20 mouse cellular contexts compared by ENCODE assay signal in genomic region chr10:64041218-64041617, GRCm38 (mm10). TPM values are rescaled to one million over a fixed set of nuclear protein-coding genes. Genes with fewer than 3 reads are reported as not detected.
DNase-seq lines count a peak whose midpoint lies in the region; ATAC-seq and TF ChIP-seq lines count a peak whose summit lies in the region.
"Had no signal": no experiment of that assay in that cellular context is flagged by ENCODE, and none has a peak within 500 bp of the region (broad histone marks: within the 10 kb centered on the region; RNA-seq: fewer than 3 reads in every experiment).

No protein-coding gene starts in this region.

- no peak overlapping the region; the same call in 1 of the 2 replicates for H3K27ac ChIP-seq in lung, embryonic 16.5 days (ENCODE audit: low read length)
- 0 out of 2 replicates have a peak overlapping the region, but pooled peaks have one; percentile 64 for H3K27ac ChIP-seq in cortical plate, adult 2 months (ENCODE audit: insufficient read depth, low read length)
- H3K27ac ChIP-seq in heart, embryonic 12.5 days (ENCODE audit: poor library complexity, severe bottlenecking), result no peak overlapping the region
- H3K27ac ChIP-seq: heart, adult 2 months; hindbrain, embryonic 13.5 days; limb, embryonic 13.5 days; liver, embryonic 14.5 days; macrophage had no signal

- no peak for TF ChIP-seq CTCF in lung, adult 2 months (IDR thresholded peaks at IDR 0.05; ENCODE audit: insufficient read depth, low read length)
- no peak for TF ChIP-seq CTCF in cortical plate, adult 2 months (IDR thresholded peaks at IDR 0.05; ENCODE audit: extremely low read depth, insufficient read depth, low read length)

- H3K4me1 ChIP-seq in lung, embryonic 16.5 days (replicated peaks; ENCODE audit: control insufficient read depth, insufficient read depth, low read length), result peaks cover 7% of the 10 kb centered on the region; the same call in 1 of the 2 replicates
- H3K4me1 ChIP-seq in lung, adult 2 months (ENCODE audit: control insufficient read depth, insufficient read depth, low read length), result no peaks in the 10 kb centered on the region
- peaks cover 1% of the 10 kb centered on the region for H3K4me1 ChIP-seq in cortical plate, adult 2 months (ENCODE audit: control insufficient read depth, insufficient read depth, low read length)
- H3K4me1 ChIP-seq in heart, embryonic 12.5 days (replicated peaks), result peaks cover 23% of the 10 kb centered on the region

- DNase-seq in kidney, postnatal 14 days, result peak; percentile 2
- DNase-seq in kidney, adult 9 months, result no peak
- no peak for DNase-seq in lung, adult 2 months
- peak; percentile 39 for DNase-seq in cerebellum, adult 8-10 months
- DNase-seq: adrenal gland, adult 8-10 months; forebrain, postnatal 0 days; gastrocnemius, postnatal 36 days; heart, adult 2 months; kidney, adult 2 months; kidney, postnatal 10 days had no signal

- H3K27me3 ChIP-seq in lung, embryonic 16.5 days (ENCODE audit: control insufficient read depth, insufficient read depth, low read depth, low read length), result no peaks in the 10 kb centered on the region
- no peaks in the 10 kb centered on the region for H3K27me3 ChIP-seq in heart, embryonic 12.5 days (replicated peaks)
- H3K27me3 ChIP-seq: hindbrain, embryonic 13.5 days; limb, embryonic 13.5 days had no signal

- H3K36me3 ChIP-seq in lung, embryonic 16.5 days (ENCODE audit: control insufficient read depth, insufficient read depth, low read length), result no peaks in the 10 kb centered on the region
- H3K36me3 ChIP-seq in heart, embryonic 12.5 days, result no peaks in the 10 kb centered on the region
- H3K36me3 ChIP-seq: hindbrain, embryonic 13.5 days; limb, embryonic 13.5 days had no signal

- no peak overlapping the region for H3K4me3 ChIP-seq in lung, embryonic 16.5 days (ENCODE audit: low read length)
- H3K4me3 ChIP-seq in lung, adult 2 months (replicated peaks; ENCODE audit: extremely low read depth, low read depth, low read length), result no peak overlapping the region
- no peak overlapping the region for H3K4me3 ChIP-seq in cortical plate, adult 2 months (ENCODE audit: insufficient read depth, low read length)
- H3K4me3 ChIP-seq in heart, embryonic 12.5 days, result no peak overlapping the region
- H3K4me3 ChIP-seq: heart, adult 2 months; hindbrain, embryonic 13.5 days; limb, embryonic 13.5 days had no signal

- 47% methylated on average over 7 of the region's 7 CpGs for WGBS in lung, embryonic 16.5 days
- WGBS in lung, adult 2 months, result 72% methylated on average over 7 of the region's 7 CpGs
- WGBS in heart, embryonic 12.5 days, result 81% methylated on average over 7 of the region's 7 CpGs

- no peak overlapping the region for H3K4me2 ChIP-seq in lung, embryonic 16.5 days (ENCODE audit: low read depth, low read length)
- H3K4me2 ChIP-seq in heart, embryonic 12.5 days, result no peak overlapping the region
- H3K4me2 ChIP-seq: hindbrain, embryonic 13.5 days; limb, embryonic 13.5 days had no signal

- H3K9ac ChIP-seq in lung, embryonic 16.5 days (ENCODE audit: low read length), result no peak overlapping the region
- no peak overlapping the region for H3K9ac ChIP-seq in heart, embryonic 12.5 days
- H3K9ac ChIP-seq: forebrain, postnatal 0 days; hindbrain, embryonic 13.5 days; limb, embryonic 13.5 days; liver, embryonic 14.5 days had no signal

- no peaks in the 10 kb centered on the region for H3K9me3 ChIP-seq in lung, embryonic 16.5 days (ENCODE audit: control insufficient read depth, low read length)
- H3K9me3 ChIP-seq in heart, embryonic 12.5 days (replicated peaks), result no peaks in the 10 kb centered on the region
- H3K9me3 ChIP-seq: hindbrain, embryonic 13.5 days; limb, embryonic 13.5 days had no signal

- peak; percentile 70 for ATAC-seq in lung, embryonic 16.5 days (ENCODE audit: low read depth)
- ATAC-seq in heart, embryonic 12.5 days (ENCODE audit: insufficient number of reproducible peaks, low FRiP score), result no peak
- ATAC-seq: activated CD4-positive, CD25-positive, alpha-beta regulatory T cell, adult 4 months; forebrain, postnatal 0 days; inflammation-experienced regulatory T-cells, adult 6 months had no signal

- no peak for TF ChIP-seq POLR2A in lung, adult 2 months (IDR thresholded peaks at IDR 0.05; ENCODE audit: borderline replicate concordance, extremely low read depth, low read depth, low read length)
- no peak for TF ChIP-seq POLR2A in cortical plate, adult 2 months (IDR thresholded peaks at IDR 0.05; ENCODE audit: extremely low read depth, insufficient read depth, low read length)

RNA-seq across cellular contexts. Expression of gene Lrrtm3, which starts 48.9 kb away (rescaled TPM):
- 2.6 and 2.8 TPM in 2 replicates for polyA plus RNA-seq in lung, embryonic 16.5 days (2015; fragmentation: Nextera tagmentation; extraction: Ambion mirVana)
- polyA plus RNA-seq in lung, adult 2 months (2012; rRNA removed), result 0.11 and 0.24 TPM in 2 replicates
- polyA plus RNA-seq in cortical plate, adult 2 months (2012; rRNA removed), result 40.9 and 45.1 TPM in 2 replicates
- 0.74 and 0.95 TPM in 2 replicates for polyA plus RNA-seq in heart, embryonic 12.5 days (2016; fragmentation: Nextera tagmentation; extraction: Ambion mirVana)
- polyA plus RNA-seq: activated CD4-positive, CD25-positive, alpha-beta regulatory T cell, adult 4 months; C2C12; kidney, adult 2 months; macrophage had no signal

Comparison
In these comparisons a context has a peak if more than half of its experiments do, and no peak if none do; other contexts are left out.
1. DNase-seq: peak in kidney, postnatal 14 days (single experiment) and cerebellum, adult 8-10 months (single experiment); none in kidney, adult 9 months (single experiment) and lung, adult 2 months (single experiment).
2. RNA of gene Lrrtm3, which starts 48.9 kb away (polyA plus RNA-seq): 40.9 to 45.1 TPM in cortical plate, adult 2 months; 2.6 to 2.8 TPM in lung, embryonic 16.5 days, 0.74 to 0.95 TPM in heart, embryonic 12.5 days and 0.11 to 0.24 TPM in lung, adult 2 months; every median in the first group is over 10 times any median in the second.